9 mouse cellular contexts compared by ENCODE assay signal in genomic region chr2:174900671-174900991, GRCm38 (mm10).
A peak's percentile ranks its signal among the peaks of the same experiment; 100 is the strongest.
DNase-seq lines count a peak whose midpoint lies in the region; ATAC-seq and TF ChIP-seq lines count a peak whose summit lies in the region.
"Had no signal": no experiment of that assay in that cellular context is flagged by ENCODE, and none has a peak within 500 bp of the region (broad histone marks: within the 10 kb centered on the region; RNA-seq: fewer than 3 reads in every experiment).

No protein-coding gene starts in this region.

- ATAC-seq in intestine, embryonic 14.5 days (replicated peaks; ENCODE audit: low FRiP score, low TSS enrichment, low read depth): peak; percentile 53; the same call in 1 of the 2 replicates
- ATAC-seq in midbrain, embryonic 13.5 days: peak; percentile 39
- peak; percentile 36; the same call in 1 of the 2 replicates for ATAC-seq in stomach, postnatal 0 days (ENCODE audit: low FRiP score, low TSS enrichment)

- H3K9me3 ChIP-seq in intestine, embryonic 14.5 days (ENCODE audit: control insufficient read depth, low read length): no peaks in the 10 kb centered on the region
- H3K9me3 ChIP-seq in midbrain, embryonic 13.5 days: no peaks in the 10 kb centered on the region
- H3K9me3 ChIP-seq in stomach, postnatal 0 days (ENCODE audit: control insufficient read depth, low read length): no peaks in the 10 kb centered on the region
- H3K9me3 ChIP-seq: liver, embryonic 15.5 days had no signal

- peaks cover 14% of the 10 kb centered on the region; the same call in 1 of the 2 replicates for H3K4me1 ChIP-seq in intestine, embryonic 14.5 days (replicated peaks; ENCODE audit: control insufficient read depth, insufficient read depth, low read length)
- no peaks in the 10 kb centered on the region for H3K4me1 ChIP-seq in midbrain, embryonic 13.5 days (replicated peaks)
- H3K4me1 ChIP-seq in stomach, postnatal 0 days (replicated peaks; ENCODE audit: control insufficient read depth, insufficient read depth): no peaks in the 10 kb centered on the region
- H3K4me1 ChIP-seq: liver, embryonic 15.5 days had no signal

- no peak for TF ChIP-seq EP300 in stomach, postnatal 0 days (optimal IDR thresholded peaks at IDR 0.05)

- no peaks in the 10 kb centered on the region for H3K36me3 ChIP-seq in intestine, embryonic 14.5 days (ENCODE audit: control insufficient read depth, insufficient read depth, low read length)
- no peaks in the 10 kb centered on the region for H3K36me3 ChIP-seq in midbrain, embryonic 13.5 days
- H3K36me3 ChIP-seq in stomach, postnatal 0 days (ENCODE audit: control insufficient read depth, insufficient read depth, low read length): no peaks in the 10 kb centered on the region
- H3K36me3 ChIP-seq: liver, embryonic 15.5 days had no signal

- H3K4me3 ChIP-seq in intestine, embryonic 14.5 days (ENCODE audit: low read depth, low read length): no peak overlapping the region
- no peak overlapping the region for H3K4me3 ChIP-seq in midbrain, embryonic 13.5 days (replicated peaks)
- H3K4me3 ChIP-seq in stomach, postnatal 0 days (ENCODE audit: low read depth, low read length): no peak overlapping the region
- H3K4me3 ChIP-seq: liver, embryonic 15.5 days had no signal

- peak; percentile 47 for DNase-seq in ovary, postnatal 14 days (ENCODE audit: low spot score)
- DNase-seq in ovary, adult 18-20 months (ENCODE audit: low spot score): no peak
- DNase-seq in cerebellum, postnatal 14 days: peak; percentile 76
- peak; percentile 58 to 68 for DNase-seq in frontal cortex, postnatal 36 days (ENCODE audit: low spot score in 2 of 2)
- peak; percentile 83 for DNase-seq in intestine, embryonic 14.5 days (ENCODE audit: low spot score)
- DNase-seq in left cerebral cortex, postnatal 10 days (ENCODE audit: extremely low spot score in 1 of 2, low spot score in 2 of 2): peak; percentile 49 to 56
- DNase-seq in stomach, postnatal 0 days (ENCODE audit: low spot score): peak; percentile 58

- intact Hi-C loops in left cerebral cortex, postnatal 10 days (cut with DNase I): loop anchor here (1.0 to 10.0 kb wide), 4 partner anchors 228 to 1716 kb away; no protein-coding TSS in a partner anchor

- peak overlapping the region; percentile 54; the same call in 1 of the 2 replicates for H3K27ac ChIP-seq in intestine, embryonic 14.5 days (ENCODE audit: low read depth)
- H3K27ac ChIP-seq in midbrain, embryonic 13.5 days: no peak overlapping the region
- no peak overlapping the region for H3K27ac ChIP-seq in stomach, postnatal 0 days (replicated peaks)
- H3K27ac ChIP-seq: liver, embryonic 15.5 days had no signal

- no peaks in the 10 kb centered on the region for H3K27me3 ChIP-seq in intestine, embryonic 14.5 days (replicated peaks; ENCODE audit: control insufficient read depth, insufficient read depth, low read length)
- H3K27me3 ChIP-seq in midbrain, embryonic 13.5 days: no peaks in the 10 kb centered on the region
- no peaks in the 10 kb centered on the region for H3K27me3 ChIP-seq in stomach, postnatal 0 days (ENCODE audit: control insufficient read depth, insufficient read depth, low read length)
- H3K27me3 ChIP-seq: liver, embryonic 15.5 days had no signal

- TF ChIP-seq CTCF in stomach, postnatal 0 days (IDR thresholded peaks at IDR 0.05; ENCODE audit: low read depth): peak; percentile 84

- H3K4me2 ChIP-seq in intestine, embryonic 14.5 days (ENCODE audit: low read length): no peak overlapping the region
- H3K4me2 ChIP-seq in midbrain, embryonic 13.5 days (replicated peaks): no peak overlapping the region
- no peak overlapping the region for H3K4me2 ChIP-seq in stomach, postnatal 0 days (replicated peaks; ENCODE audit: low read depth)
- H3K4me2 ChIP-seq: liver, embryonic 15.5 days had no signal

- H3K9ac ChIP-seq in intestine, embryonic 14.5 days (ENCODE audit: low read length): no peak overlapping the region
- H3K9ac ChIP-seq in midbrain, embryonic 13.5 days (replicated peaks): no peak overlapping the region
- H3K9ac ChIP-seq in stomach, postnatal 0 days (ENCODE audit: low read length): no peak overlapping the region
- H3K9ac ChIP-seq: liver, embryonic 15.5 days had no signal
